Mouse (Mus musculus) midbrain, embryonic 16.5 days (tissue): ENCODE data around the gene Rnf214. TPM values are rescaled to one million over a fixed set of nuclear protein-coding genes. Genes with fewer than 3 reads are reported as not detected.

Source experiments
- ATAC-seq: fragments of 200-750 bp; cut with Nextera tagmentation; 2 replicates; pipeline ENCODE4 v1.8.0; 2017; ENCODE audit warnings: moderate TSS enrichment
- H3K27ac ChIP-seq: fragments of 300-500 bp; sonication (generic); 2 replicates; pipeline ENCODE4 v1.5.1; 2014; ENCODE audit warnings: mild to moderate bottlenecking, low read length, mixed read lengths
- H3K27me3 ChIP-seq: fragments of 300-500 bp; sonication (generic); 2 replicates; pipeline ENCODE4 v1.6.1; 2014; ENCODE audit warnings: low read depth, low read length, mixed read lengths; ENCODE audit not compliant: control insufficient read depth, insufficient read depth
- H3K36me3 ChIP-seq: fragments of 300-500 bp; sonication (generic); 2 replicates; pipeline ENCODE4 v1.6.1; 2014; ENCODE audit warnings: mild to moderate bottlenecking, low read length, moderate library complexity, mixed read lengths; ENCODE audit not compliant: control insufficient read depth, insufficient read depth
- H3K4me1 ChIP-seq: fragments of 300-500 bp; sonication (generic); 2 replicates; pipeline ENCODE4 v1.6.1; 2014; ENCODE audit warnings: mild to moderate bottlenecking, low read length, mixed read lengths; ENCODE audit not compliant: control insufficient read depth, insufficient read depth
- H3K4me2 ChIP-seq: fragments of 300-500 bp; sonication (generic); 2 replicates; pipeline ENCODE4 v1.6.1; 2014; ENCODE audit warnings: mild to moderate bottlenecking, low read length, mixed read lengths
- H3K4me3 ChIP-seq: fragments of 300-500 bp; sonication (generic); 2 replicates; pipeline ENCODE4 v1.5.1; 2014; ENCODE audit warnings: low read depth, mild to moderate bottlenecking, low read length, moderate library complexity, mixed read lengths
- H3K9ac ChIP-seq: fragments of 300-500 bp; sonication (generic); 2 replicates; pipeline ENCODE4 v1.6.1; 2014; ENCODE audit warnings: low read depth, low read length, mixed read lengths
- H3K9me3 ChIP-seq: fragments of 300-500 bp; sonication (generic); replicated peaks from 2 replicates; pipeline ENCODE4 v1.6.1; 2014; ENCODE audit warnings: mild to moderate bottlenecking, low read length, mixed read lengths; ENCODE audit not compliant: control insufficient read depth, poor library complexity, severe bottlenecking
- WGBS: fragments of 180-500 bp; shearing (Covaris S2); extraction: QIAGEN DNeasy Blood & Tissue Kit; methylation state at CpG from one replicate; pipeline ENCODE4 v1.1.7; 2014; 5-methylcytosine and 5-hydroxymethylcytosine counted together
- polyA plus RNA-seq: library from polyadenylated mRNA; unstranded; fragments of >200 nt; fragmentation: Nextera tagmentation; extraction: Ambion mirVana; gene quantifications from 2 replicates; pipeline ENCODE4 v1.2.1, GENCODE M21; 2015

The Rnf214 gene
- polyA plus RNA-seq, 1 experiment from 2014 or later = 97.9 TPM

GRCm38 (mm10) chr9:45917041-45917934 lies 10.6 kb upstream of the Rnf214 start:
- Histone ChIP-seq H3K27me3 (no peaks in the 10 kb centered on the region), H3K9ac (no peak overlapping the region), H3K36me3 (peaks cover 43% of the 10 kb centered on the region), H3K4me2 (no peak overlapping the region), H3K4me1 (no peaks in the 10 kb centered on the region), H3K9me3 (no peaks in the 10 kb centered on the region), H3K27ac (0 out of 2 replicates have a peak overlapping the region, but pooled peaks have one; percentile 29), H3K4me3 (no peak overlapping the region)
- ATAC-seq = peak; percentile 84
- 77% methylated on average over 5 of the region's 5 CpGs for WGBS

- H3K27ac ChIP-seq = no peak overlapping the region
- ATAC-seq = no peak
- no peak overlapping the region for H3K4me2 ChIP-seq
- 98% methylated on average over 2 of the region's 2 CpGs for WGBS
- H3K9ac ChIP-seq = no peak overlapping the region
- H3K36me3 ChIP-seq = peaks cover 55% of the 10 kb centered on the region
- H3K4me1 ChIP-seq = no peaks in the 10 kb centered on the region
- H3K4me3 ChIP-seq = no peak overlapping the region
- H3K9me3 ChIP-seq = no peaks in the 10 kb centered on the region
- H3K27me3 ChIP-seq = no peaks in the 10 kb centered on the region
These were observed 8.9 kb upstream of the Rnf214 start for GRCm38 (mm10) chr9:45915659-45916058.

DNA sequence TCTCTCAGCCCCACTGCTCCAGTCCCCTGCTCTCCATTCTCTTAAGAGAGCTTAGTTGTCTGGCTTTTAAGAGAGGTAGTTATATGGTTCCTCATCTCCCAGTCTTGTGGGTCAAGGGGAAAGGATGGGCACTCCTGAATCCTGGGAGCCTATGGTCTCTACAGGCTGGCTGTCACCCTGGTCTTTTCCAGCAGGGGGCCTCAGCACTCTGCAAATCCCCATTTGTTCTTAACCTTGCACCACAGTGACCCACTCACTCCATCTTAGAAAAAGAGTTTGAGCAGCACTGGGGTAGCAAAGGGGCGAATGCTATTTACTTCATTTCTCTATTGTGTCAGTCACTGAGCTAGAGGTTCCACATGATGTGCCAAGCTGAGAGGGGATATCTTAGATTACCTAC lies 5.0 kb upstream of the Rnf214 start:
- Histone ChIP-seq H3K9me3 (no peaks in the 10 kb centered on the region), H3K27me3 (no peaks in the 10 kb centered on the region), H3K27ac (no peak overlapping the region), H3K4me1 (peaks cover 12% of the 10 kb centered on the region), H3K4me2 (no peak overlapping the region), H3K36me3 (peaks cover 49% of the 10 kb centered on the region), H3K9ac (no peak overlapping the region), H3K4me3 (no peak overlapping the region)
- no peak for ATAC-seq
- 85% methylated on average over 1 of the region's 1 CpGs for WGBS

DNA sequence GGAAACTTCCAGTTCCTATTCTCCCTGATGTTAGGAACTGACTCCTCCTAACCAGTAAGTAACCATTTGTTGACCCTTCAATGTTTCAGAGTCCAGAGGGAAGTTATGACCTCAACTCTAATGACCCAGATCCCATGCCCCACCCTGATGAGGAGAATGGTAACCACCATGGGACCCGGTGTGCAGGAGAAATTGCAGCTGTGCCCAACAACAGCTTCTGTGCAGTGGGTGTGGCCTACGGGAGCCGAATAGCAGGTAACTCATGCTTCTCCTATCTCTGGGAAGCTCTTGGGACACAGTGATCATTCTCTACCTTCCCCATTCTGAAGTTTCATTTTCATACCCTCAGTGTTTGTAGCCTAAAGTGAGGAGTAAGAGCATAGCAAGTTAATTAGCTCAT lies 4.3 kb upstream of the Rnf214 start:
- Histone ChIP-seq H3K4me1 (peaks cover 12% of the 10 kb centered on the region), H3K9me3 (no peaks in the 10 kb centered on the region), H3K9ac (no peak overlapping the region), H3K27ac (no peak overlapping the region), H3K4me3 (no peak overlapping the region), H3K36me3 (peaks cover 45% of the 10 kb centered on the region), H3K27me3 (no peaks in the 10 kb centered on the region), H3K4me2 (no peak overlapping the region)
- 95% methylated on average over 3 of the region's 3 CpGs for WGBS
- ATAC-seq = no peak

DNA sequence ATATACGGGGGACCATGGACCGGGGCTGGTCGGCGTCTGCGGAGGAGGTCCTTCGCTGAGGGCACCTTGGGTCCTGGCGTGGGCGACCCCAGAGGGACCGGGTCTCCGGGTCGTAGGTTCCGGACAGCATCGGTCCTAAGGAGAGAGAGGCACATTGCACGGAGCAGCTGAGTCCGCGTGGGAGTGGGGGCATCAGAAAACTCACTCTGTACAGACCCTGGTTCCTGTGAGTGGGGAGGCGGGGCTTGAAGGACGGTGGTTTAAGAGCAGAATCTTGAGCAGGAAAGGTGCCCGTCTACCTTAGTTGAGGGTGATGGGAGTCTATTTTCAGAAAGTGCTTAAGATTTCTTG lies 342 bp upstream of the Rnf214 start:
- Histone ChIP-seq H3K4me1 (peaks cover 25% of the 10 kb centered on the region), H3K27me3 (no peaks in the 10 kb centered on the region), H3K36me3 (peaks cover 18% of the 10 kb centered on the region), H3K4me3 (peak overlapping the region; percentile 95), H3K27ac (peak overlapping the region; percentile 98), H3K9ac (peak overlapping the region; percentile 91), H3K9me3 (no peaks in the 10 kb centered on the region), H3K4me2 (peak overlapping the region; percentile 86)
- WGBS = under 1% methylated on average over 19 of the region's 19 CpGs
- ATAC-seq = peak; percentile 57

GRCm38 (mm10) chr9:45905811-45906237 lies 887 bp downstream of the Rnf214 start:
- H3K27ac ChIP-seq = peak overlapping the region; percentile 98
- H3K4me1 ChIP-seq = peaks cover 25% of the 10 kb centered on the region
- WGBS = under 1% methylated on average over 18 of the region's 27 CpGs
- H3K27me3 ChIP-seq = no peaks in the 10 kb centered on the region
- H3K36me3 ChIP-seq = peaks cover 8% of the 10 kb centered on the region
- H3K4me3 ChIP-seq = peak overlapping the region; percentile 95
- no peaks in the 10 kb centered on the region for H3K9me3 ChIP-seq
- peak overlapping the region; percentile 86 for H3K4me2 ChIP-seq
- H3K9ac ChIP-seq = peak overlapping the region; percentile 91
- ATAC-seq = peak; percentile 53

DNA sequence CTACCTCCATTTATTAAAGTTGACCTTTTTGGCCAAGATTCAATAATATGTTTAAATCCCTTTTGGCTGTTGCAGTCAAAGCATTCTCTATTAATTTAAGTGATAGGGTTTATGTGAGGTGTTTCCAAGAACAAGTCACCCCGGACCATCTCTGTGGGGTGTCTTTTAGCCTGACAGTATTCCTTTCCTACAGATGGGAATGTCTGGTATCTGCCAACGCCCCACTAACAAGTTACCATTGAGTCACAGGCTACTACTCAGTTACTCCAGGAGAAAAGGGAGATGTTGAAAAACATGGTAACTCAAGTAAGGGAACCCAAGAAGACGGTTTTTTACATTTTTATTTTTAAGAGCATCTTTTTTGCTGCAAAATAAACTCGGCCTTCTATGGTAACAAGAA lies 1.5 kb downstream of the Rnf214 start:
- WGBS = 48% methylated on average over 4 of the region's 4 CpGs
- no peaks in the 10 kb centered on the region for H3K9me3 ChIP-seq
- peaks cover 2% of the 10 kb centered on the region for H3K36me3 ChIP-seq

GRCm38 (mm10) chr9:45893681-45894080 lies 13.0 kb downstream of the Rnf214 start:
- Histone ChIP-seq H3K36me3 (peaks cover 36% of the 10 kb centered on the region), H3K27ac (no peak overlapping the region), H3K4me3 (no peak overlapping the region), H3K4me2 (no peak overlapping the region), H3K27me3 (no peaks in the 10 kb centered on the region), H3K9me3 (no peaks in the 10 kb centered on the region), H3K9ac (no peak overlapping the region), H3K4me1 (no peaks in the 10 kb centered on the region)
- ATAC-seq = no peak

More for the DNA sequence above, 1.5 kb downstream of the Rnf214 start:
- H3K4me2 ChIP-seq = peak overlapping the region; percentile 86
- H3K27me3 ChIP-seq = no peaks in the 10 kb centered on the region
- peak overlapping the region; percentile 91 for H3K9ac ChIP-seq
- peaks cover 25% of the 10 kb centered on the region for H3K4me1 ChIP-seq
- H3K4me3 ChIP-seq = peak overlapping the region; percentile 95
- peak overlapping the region; percentile 98; the same call in 1 of the 2 replicates for H3K27ac ChIP-seq
- no peak for ATAC-seq

DNA sequence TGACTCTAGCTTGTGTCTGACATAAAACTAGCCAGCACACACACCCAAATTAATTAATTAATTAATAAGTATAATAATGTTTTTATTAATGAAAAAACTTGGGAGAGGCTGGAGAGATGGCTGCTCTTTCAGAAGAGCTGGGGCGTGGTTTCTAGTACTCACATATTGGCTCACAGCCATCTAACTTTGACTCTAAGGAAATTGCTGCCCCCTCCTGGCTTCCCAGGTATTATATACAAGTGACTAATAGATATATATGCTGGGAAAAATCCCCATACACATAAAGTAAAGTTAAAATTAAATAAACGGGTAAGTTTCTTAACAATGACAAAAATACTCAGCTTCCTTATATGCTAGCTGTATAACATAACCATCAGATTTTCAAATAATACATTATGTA lies 28.8 kb downstream of the Rnf214 start:
- Histone ChIP-seq H3K4me1 (no peaks in the 10 kb centered on the region), H3K27me3 (no peaks in the 10 kb centered on the region), H3K4me2 (no peak overlapping the region), H3K9me3 (no peaks in the 10 kb centered on the region), H3K4me3 (no peak overlapping the region), H3K27ac (no peak overlapping the region), H3K36me3 (peaks cover 10% of the 10 kb centered on the region), H3K9ac (no peak overlapping the region)
- ATAC-seq = no peak
- 83% methylated on average over 2 of the region's 2 CpGs for WGBS
